Mouse (Mus musculus): Measurements from ENCODE around the gene Pdzk1. TPM values are rescaled to one million over a fixed set of nuclear protein-coding genes. Genes with fewer than 3 reads are reported as not detected.

Gene Pdzk1
- polyA plus RNA-seq, 1 experiment from 2014 or later, result 63.3 TPM

- H3K9me3 ChIP-seq (ENCODE audit: control insufficient read depth, low read length), result no peaks in the 10 kb centered on the region; the same call in 1 of the 2 replicates
- peak; percentile 56; the same call in 1 of the 2 replicates for ATAC-seq (ENCODE audit: low FRiP score, low TSS enrichment)
- H3K9ac ChIP-seq (ENCODE audit: low read depth, low read length), result no peak overlapping the region
- peaks cover 5% of the 10 kb centered on the region; the same call in 1 of the 2 replicates for H3K4me1 ChIP-seq (ENCODE audit: control insufficient read depth, insufficient read depth, low read length)
- no peak overlapping the region for H3K4me3 ChIP-seq (ENCODE audit: low read length)
- peak overlapping the region; percentile 26 for H3K4me2 ChIP-seq (replicated peaks; ENCODE audit: low read depth, low read length)
- H3K36me3 ChIP-seq (ENCODE audit: control insufficient read depth, insufficient read depth, low read length), result no peaks in the 10 kb centered on the region
- 39% methylated on average over 20 of the region's 20 CpGs for WGBS
- H3K27ac ChIP-seq (ENCODE audit: low read depth, low read length), result no peak overlapping the region
- no peaks in the 10 kb centered on the region for H3K27me3 ChIP-seq (ENCODE audit: control insufficient read depth, insufficient read depth, low read length)
These were observed 16.5 kb upstream of the Pdzk1 start for GRCm38 (mm10) chr3:96812395-96813091.

- Histone ChIP-seq H3K4me1 (ENCODE audit: control insufficient read depth, insufficient read depth, low read length) (peaks cover 5% of the 10 kb centered on the region; the same call in 1 of the 2 replicates), H3K4me3 (ENCODE audit: low read length) (no peak overlapping the region), H3K27ac (ENCODE audit: low read depth, low read length) (no peak overlapping the region), H3K36me3 (ENCODE audit: control insufficient read depth, insufficient read depth, low read length) (no peaks in the 10 kb centered on the region), H3K9ac (ENCODE audit: low read depth, low read length) (no peak overlapping the region), H3K9me3 (ENCODE audit: control insufficient read depth, low read length) (no peaks in the 10 kb centered on the region; the same call in 1 of the 2 replicates), H3K27me3 (ENCODE audit: control insufficient read depth, insufficient read depth, low read length) (no peaks in the 10 kb centered on the region), H3K4me2 (replicated peaks; ENCODE audit: low read depth, low read length) (no peak overlapping the region; the same call in 1 of the 2 replicates)
- 17% methylated on average over 9 of the region's 9 CpGs for WGBS
- ATAC-seq (ENCODE audit: low FRiP score, low TSS enrichment), result peak; percentile 74; the same call in 1 of the 2 replicates
These were observed 16.0 kb upstream of the Pdzk1 start for GRCm38 (mm10) chr3:96813106-96813505.

- whole genome bisulfite sequencing, result 57% methylated on average over 7 of the region's 7 CpGs
- Histone ChIP-seq H3K4me2 (replicated peaks; ENCODE audit: low read depth, low read length) (no peak overlapping the region; the same call in 1 of the 2 replicates), H3K9ac (ENCODE audit: low read depth, low read length) (no peak overlapping the region)
These were observed 15.4 kb upstream of the Pdzk1 start for GRCm38 (mm10) chr3:96813591-96814244.

GRCm38 (mm10) chr3:96814342-96814741 lies 14.7 kb upstream of the Pdzk1 start:
- Histone ChIP-seq H3K27me3 (ENCODE audit: control insufficient read depth, insufficient read depth, low read length) (no peaks in the 10 kb centered on the region), H3K27ac (ENCODE audit: low read depth, low read length) (no peak overlapping the region), H3K9me3 (ENCODE audit: control insufficient read depth, low read length) (no peaks in the 10 kb centered on the region; the same call in 1 of the 2 replicates), H3K4me1 (ENCODE audit: control insufficient read depth, insufficient read depth, low read length) (peaks cover 5% of the 10 kb centered on the region; the same call in 1 of the 2 replicates), H3K4me3 (ENCODE audit: low read length) (no peak overlapping the region), H3K9ac (ENCODE audit: low read depth, low read length) (no peak overlapping the region), H3K4me2 (replicated peaks; ENCODE audit: low read depth, low read length) (no peak overlapping the region), H3K36me3 (ENCODE audit: control insufficient read depth, insufficient read depth, low read length) (no peaks in the 10 kb centered on the region)
- ATAC-seq (ENCODE audit: low FRiP score, low TSS enrichment), result no peak
- 65% methylated on average over 6 of the region's 6 CpGs for WGBS

More at GRCm38 (mm10) chr3:96813591-96814244, 15.4 kb upstream of the Pdzk1 start:
- H3K4me3 ChIP-seq (ENCODE audit: low read length), result no peak overlapping the region
- H3K27me3 ChIP-seq (ENCODE audit: control insufficient read depth, insufficient read depth, low read length), result no peaks in the 10 kb centered on the region
- peaks cover 5% of the 10 kb centered on the region; the same call in 1 of the 2 replicates for H3K4me1 ChIP-seq (ENCODE audit: control insufficient read depth, insufficient read depth, low read length)
- 0 out of 2 replicates have a peak, but pooled peaks have one; percentile 30 for ATAC-seq (ENCODE audit: low FRiP score, low TSS enrichment)
- no peak overlapping the region for H3K27ac ChIP-seq (ENCODE audit: low read depth, low read length)
- no peaks in the 10 kb centered on the region for H3K36me3 ChIP-seq (ENCODE audit: control insufficient read depth, insufficient read depth, low read length)
- no peaks in the 10 kb centered on the region; the same call in 1 of the 2 replicates for H3K9me3 ChIP-seq (ENCODE audit: control insufficient read depth, low read length)

GRCm38 (mm10) chr3:96820116-96820915 lies 8.8 kb upstream of the Pdzk1 start:
- Histone ChIP-seq H3K27ac (ENCODE audit: low read depth, low read length) (no peak overlapping the region), H3K4me3 (ENCODE audit: low read length) (no peak overlapping the region), H3K4me2 (replicated peaks; ENCODE audit: low read depth, low read length) (no peak overlapping the region), H3K4me1 (ENCODE audit: control insufficient read depth, insufficient read depth, low read length) (0 out of 2 replicates have a peak, but pooled peaks cover 1% of the 10 kb centered on the region), H3K27me3 (ENCODE audit: control insufficient read depth, insufficient read depth, low read length) (no peaks in the 10 kb centered on the region), H3K9me3 (ENCODE audit: control insufficient read depth, low read length) (no peaks in the 10 kb centered on the region; the same call in 1 of the 2 replicates), H3K36me3 (ENCODE audit: control insufficient read depth, insufficient read depth, low read length) (no peaks in the 10 kb centered on the region), H3K9ac (ENCODE audit: low read depth, low read length) (no peak overlapping the region)
- 77% methylated on average over 6 of the region's 6 CpGs for WGBS
- ATAC-seq (ENCODE audit: low FRiP score, low TSS enrichment), result no peak

GRCm38 (mm10) chr3:96821581-96821980 lies 7.5 kb upstream of the Pdzk1 start:
- Histone ChIP-seq H3K4me1 (ENCODE audit: control insufficient read depth, insufficient read depth, low read length) (0 out of 2 replicates have a peak, but pooled peaks cover 2% of the 10 kb centered on the region), H3K27me3 (ENCODE audit: control insufficient read depth, insufficient read depth, low read length) (no peaks in the 10 kb centered on the region), H3K4me3 (ENCODE audit: low read length) (no peak overlapping the region), H3K9me3 (ENCODE audit: control insufficient read depth, low read length) (no peaks in the 10 kb centered on the region; the same call in 1 of the 2 replicates), H3K9ac (ENCODE audit: low read depth, low read length) (no peak overlapping the region), H3K36me3 (ENCODE audit: control insufficient read depth, insufficient read depth, low read length) (no peaks in the 10 kb centered on the region), H3K4me2 (replicated peaks; ENCODE audit: low read depth, low read length) (no peak overlapping the region), H3K27ac (ENCODE audit: low read depth, low read length) (no peak overlapping the region)
- ATAC-seq (ENCODE audit: low FRiP score, low TSS enrichment), result no peak
- WGBS, result 85% methylated on average over 4 of the region's 4 CpGs

- Histone ChIP-seq H3K27me3 (ENCODE audit: control insufficient read depth, insufficient read depth, low read length) (no peaks in the 10 kb centered on the region), H3K36me3 (ENCODE audit: control insufficient read depth, insufficient read depth, low read length) (no peaks in the 10 kb centered on the region), H3K27ac (ENCODE audit: low read depth, low read length) (no peak overlapping the region), H3K9me3 (ENCODE audit: control insufficient read depth, low read length) (no peaks in the 10 kb centered on the region), H3K4me1 (ENCODE audit: control insufficient read depth, insufficient read depth, low read length) (0 out of 2 replicates have a peak, but pooled peaks cover 2% of the 10 kb centered on the region), H3K9ac (ENCODE audit: low read depth, low read length) (no peak overlapping the region), H3K4me2 (replicated peaks; ENCODE audit: low read depth, low read length) (no peak overlapping the region), H3K4me3 (ENCODE audit: low read length) (no peak overlapping the region)
- 34% methylated on average over 3 of the region's 3 CpGs for WGBS
- ATAC-seq (ENCODE audit: low FRiP score, low TSS enrichment), result no peak
These were observed 5.4 kb upstream of the Pdzk1 start for GRCm38 (mm10) chr3:96823701-96824100.

- no peak overlapping the region for H3K4me3 ChIP-seq (ENCODE audit: low read length)
- H3K27me3 ChIP-seq (ENCODE audit: control insufficient read depth, insufficient read depth, low read length), result no peaks in the 10 kb centered on the region
- 85% methylated on average over 12 of the region's 12 CpGs for WGBS
- 0 out of 2 replicates have a peak, but pooled peaks cover 2% of the 10 kb centered on the region for H3K4me1 ChIP-seq (ENCODE audit: control insufficient read depth, insufficient read depth, low read length)
- no peak for ATAC-seq (ENCODE audit: low FRiP score, low TSS enrichment)
- H3K9ac ChIP-seq (ENCODE audit: low read depth, low read length), result no peak overlapping the region
- H3K36me3 ChIP-seq (ENCODE audit: control insufficient read depth, insufficient read depth, low read length), result no peaks in the 10 kb centered on the region
- H3K27ac ChIP-seq (ENCODE audit: low read depth, low read length), result no peak overlapping the region
- no peaks in the 10 kb centered on the region for H3K9me3 ChIP-seq (ENCODE audit: control insufficient read depth, low read length)
- no peak overlapping the region for H3K4me2 ChIP-seq (replicated peaks; ENCODE audit: low read depth, low read length)
These were observed 4.5 kb upstream of the Pdzk1 start for GRCm38 (mm10) chr3:96824614-96825013.

Data from kidney, embryonic 14.5 days (tissue).